Mouse (Mus musculus) midbrain, embryonic 11.5 days (tissue): ENCODE measurements around the gene Pdpn. TPM values are rescaled to one million over a fixed set of nuclear protein-coding genes. Genes with fewer than 3 reads are reported as not detected.
"Not testable (repeated sequence)": the region's sequence is repeated elsewhere in the genome, so short reads cannot be mapped to it uniquely, and the experiment has no call there.

Source experiments
- ATAC-seq: fragments of 200-750 bp; cut with Nextera tagmentation; 2 replicates; pipeline ENCODE4 v1.8.0; 2017; ENCODE audit warnings: moderate TSS enrichment, moderate library complexity; ENCODE audit not compliant: low FRiP score
- DNase-seq: peaks from one replicate; pipeline ENCODE4 v3.0.0; 2015; ENCODE audit warnings: low spot score; ENCODE audit errors: missing footprints
- H3K27ac ChIP-seq: fragments of 300-500 bp; sonication (generic); 2 replicates; pipeline ENCODE4 v1.5.1; 2014; ENCODE audit warnings: low read depth, low read length
- H3K27me3 ChIP-seq: fragments of 300-500 bp; sonication (generic); 2 replicates; pipeline ENCODE4 v1.6.1; 2014; ENCODE audit warnings: mild to moderate bottlenecking, low read length, moderate library complexity, mixed read lengths; ENCODE audit not compliant: control insufficient read depth, insufficient read depth
- H3K36me3 ChIP-seq: fragments of 300-500 bp; sonication (generic); 2 replicates; pipeline ENCODE4 v1.6.1; 2014; ENCODE audit warnings: mild to moderate bottlenecking, low read length, moderate library complexity, mixed read lengths; ENCODE audit not compliant: control insufficient read depth, insufficient read depth
- H3K4me1 ChIP-seq: fragments of 300-500 bp; sonication (generic); 2 replicates; pipeline ENCODE4 v1.6.1; 2014; ENCODE audit warnings: low read length; ENCODE audit not compliant: control insufficient read depth, insufficient read depth
- H3K4me2 ChIP-seq: fragments of 300-500 bp; sonication (generic); 2 replicates; pipeline ENCODE4 v1.6.1; 2014; ENCODE audit warnings: mild to moderate bottlenecking, moderate library complexity
- H3K4me3 ChIP-seq: fragments of 300-500 bp; sonication (generic); 2 replicates; pipeline ENCODE4 v1.5.1; 2014; ENCODE audit warnings: low read depth, low read length
- H3K9ac ChIP-seq: fragments of 300-500 bp; sonication (generic); 2 replicates; pipeline ENCODE4 v1.6.1; 2014; ENCODE audit warnings: low read length
- H3K9me3 ChIP-seq: fragments of 300-500 bp; sonication (generic); 2 replicates; pipeline ENCODE4 v1.6.1; 2016; ENCODE audit warnings: low read length; ENCODE audit not compliant: control insufficient read depth
- WGBS: fragments of 180-500 bp; shearing (Covaris S2); extraction: QIAGEN DNeasy Blood & Tissue Kit; methylation state at CpG from one replicate; pipeline ENCODE4 v1.1.7; 2014; 5-methylcytosine and 5-hydroxymethylcytosine counted together
- polyA plus RNA-seq: library from polyadenylated mRNA; unstranded; fragments of >200 nt; fragmentation: Nextera tagmentation; extraction: Ambion mirVana; gene quantifications from 2 replicates; pipeline ENCODE4 v1.2.1, GENCODE M21; 2014

Gene Pdpn
- 119 and 125 TPM in 2 replicates for polyA plus RNA-seq

DNA sequence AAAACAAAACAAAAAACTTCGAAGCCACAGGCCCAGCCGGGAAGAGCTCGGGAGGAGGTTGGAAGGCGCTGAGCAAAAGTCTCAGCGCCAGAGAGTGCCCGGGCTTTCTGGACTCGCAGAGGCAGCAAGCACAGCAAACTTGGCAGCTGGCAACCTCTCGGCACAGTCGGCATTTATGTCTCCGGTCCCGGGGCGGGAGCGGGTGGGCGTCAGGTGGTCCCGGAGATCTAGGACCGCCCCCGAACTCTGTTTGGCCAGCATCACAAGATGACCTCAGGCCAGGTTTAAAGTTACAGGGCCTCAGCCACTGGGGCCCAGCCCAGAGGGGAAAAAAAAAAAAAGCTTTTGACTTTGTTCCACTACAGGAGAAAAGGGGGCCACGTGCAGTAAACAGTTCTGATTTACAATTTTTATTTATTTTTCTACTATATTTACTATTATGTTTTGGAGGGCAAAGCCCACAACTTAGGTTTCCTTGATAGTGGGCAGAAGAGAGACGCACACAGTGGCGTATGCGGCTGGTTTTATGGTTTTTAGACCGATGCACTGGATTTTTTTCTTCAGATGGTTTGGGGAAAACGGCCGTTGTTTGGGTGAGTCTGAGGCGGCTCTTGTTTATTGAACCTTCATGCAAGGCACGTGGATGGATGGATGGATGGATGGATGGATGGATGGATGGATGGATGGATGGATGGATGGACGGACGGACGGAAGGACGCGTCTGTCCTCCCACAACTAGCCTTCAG is at the start of gene Pdpn:
Pdpn (minus strand) TSS at position 240 of the 746 bp plus-strand sequence.
- peak within 1 kb of the TSS; percentile 49 for H3K4me3 ChIP-seq
- H3K27ac ChIP-seq, result no peak within 1 kb of the TSS
- WGBS, result under 1% methylated on average over 31 of the region's 31 CpGs
- peak within 1 kb of the TSS; percentile 70 for H3K4me2 ChIP-seq
- H3K27me3 ChIP-seq, result no peaks in the 10 kb centered on the region
- H3K4me1 ChIP-seq, result peaks cover 20% of the 10 kb centered on the region; the same call in 1 of the 2 replicates
- ATAC-seq (peak; percentile 80), DNase-seq (peak; percentile 96)
- peak within 1 kb of the TSS; percentile 76 for H3K9ac ChIP-seq
- H3K36me3 ChIP-seq, result no peaks in the 10 kb centered on the region
- H3K9me3 ChIP-seq, result no peaks in the 10 kb centered on the region

DNA sequence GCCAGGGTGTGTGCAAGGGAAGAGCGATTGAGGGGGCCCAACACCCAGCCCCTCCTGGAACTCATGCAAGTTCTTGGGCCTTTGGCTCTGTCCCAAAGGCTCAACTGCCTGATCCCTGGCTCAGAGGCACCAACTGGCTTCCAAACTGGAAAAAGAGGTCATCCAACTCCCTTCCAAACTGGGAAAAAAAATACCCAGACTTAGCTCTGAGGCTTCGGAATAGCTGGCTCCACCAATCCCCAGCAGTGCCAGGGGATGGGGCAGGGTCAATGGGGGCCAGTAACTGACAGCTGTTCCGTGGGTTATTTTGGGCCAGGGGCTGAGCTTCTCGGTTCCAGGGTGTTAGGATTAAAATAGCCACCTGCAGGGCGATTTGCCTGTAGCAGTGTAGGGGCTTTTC is 49.3 kb upstream of the Pdpn start:
- WGBS, result 24% methylated on average over 5 of the region's 5 CpGs

DNA sequence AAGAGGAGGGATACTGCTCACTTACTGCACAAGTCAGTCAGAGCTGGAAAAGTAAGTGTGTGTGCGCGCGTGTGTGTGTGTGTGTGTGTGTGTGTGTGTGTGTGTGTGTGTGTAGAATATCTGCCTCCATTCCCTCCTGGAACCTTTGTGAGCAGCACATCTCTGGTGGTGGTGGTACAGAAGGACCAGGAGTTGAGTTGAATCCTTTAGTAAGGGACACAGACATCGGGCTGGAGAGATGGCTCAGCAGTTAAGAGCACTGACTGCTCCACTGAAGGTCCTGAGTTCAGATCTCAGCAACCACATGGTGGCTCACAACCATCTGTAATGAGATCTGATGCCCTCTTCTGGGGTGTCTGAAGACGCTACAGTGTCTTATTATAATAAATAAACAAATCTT is 46.1 kb upstream of the Pdpn start:
- not testable (repeated sequence) for H3K9me3 ChIP-seq, H3K9ac ChIP-seq, H3K36me3 ChIP-seq, H3K4me2 ChIP-seq, ATAC-seq, DNase-seq, H3K27ac ChIP-seq, H3K4me3 ChIP-seq
- H3K27me3 ChIP-seq, result peaks cover 26% of the 10 kb centered on the region
- 89% methylated on average over 5 of the region's 5 CpGs for WGBS
- H3K4me1 ChIP-seq, result peaks cover 11% of the 10 kb centered on the region

More for the DNA sequence above, 49.3 kb upstream of the Pdpn start:
- Histone ChIP-seq H3K27ac (no peak overlapping the region), H3K9me3 (no peaks in the 10 kb centered on the region), H3K9ac (no peak overlapping the region), H3K4me1 (peaks cover 11% of the 10 kb centered on the region), H3K36me3 (no peaks in the 10 kb centered on the region), H3K4me3 (no peak overlapping the region), H3K27me3 (peaks cover 39% of the 10 kb centered on the region), H3K4me2 (no peak overlapping the region)
- ATAC-seq (no peak), DNase-seq (no peak)

DNA sequence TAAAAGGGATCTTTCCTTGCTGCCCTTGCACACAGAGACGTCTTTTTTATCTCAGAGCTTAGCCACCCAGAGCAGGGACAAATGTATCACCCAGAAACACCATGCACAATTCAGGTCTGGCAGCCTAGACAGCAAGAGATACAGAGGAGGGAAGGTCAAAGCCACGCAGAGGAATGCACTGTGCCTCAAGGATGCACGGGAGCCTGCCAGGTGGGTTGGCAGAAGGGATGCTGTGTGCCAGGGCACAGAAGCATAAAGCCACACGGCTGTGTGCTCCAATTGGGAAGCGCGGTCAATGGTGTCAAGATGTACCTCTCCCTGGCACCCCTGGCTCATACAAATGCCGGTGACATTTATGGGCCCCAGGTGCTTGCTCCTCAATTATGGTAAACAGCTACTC is 42.1 kb upstream of the Pdpn start:
- H3K27me3 ChIP-seq, result no peaks in the 10 kb centered on the region
- H3K9me3 ChIP-seq, result no peaks in the 10 kb centered on the region
- no peak overlapping the region for H3K27ac ChIP-seq
- no peak for ATAC-seq
- H3K4me3 ChIP-seq, result no peak overlapping the region
- no peak overlapping the region for H3K4me2 ChIP-seq
- no peaks in the 10 kb centered on the region for H3K36me3 ChIP-seq
- no peak for DNase-seq
- H3K4me1 ChIP-seq, result no peaks in the 10 kb centered on the region
- 90% methylated on average over 7 of the region's 7 CpGs for WGBS
- H3K9ac ChIP-seq, result no peak overlapping the region

- no peak for ATAC-seq
Observed at GRCm38 (mm10) chr4:143339808-143340207, 40.4 kb upstream of the Pdpn start.

DNA sequence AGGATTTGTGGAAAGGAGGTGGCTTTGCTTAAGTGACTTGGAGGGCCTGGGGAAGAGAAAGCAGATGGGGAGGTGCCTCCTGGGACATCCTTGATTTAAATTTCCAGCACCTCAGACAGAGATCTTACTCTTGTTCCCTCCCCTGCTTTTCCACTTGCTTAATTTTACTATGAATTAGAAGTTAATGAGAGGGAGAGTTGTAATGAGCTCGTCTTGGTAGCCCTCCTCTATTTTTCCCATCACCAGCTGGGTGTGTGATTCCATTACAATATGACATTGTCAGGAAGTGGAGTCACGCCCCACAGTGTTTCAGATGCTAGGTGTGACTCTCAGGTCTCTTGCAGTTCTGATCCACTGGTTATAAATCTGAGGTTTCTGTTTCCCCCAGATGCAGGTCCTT is 36.7 kb upstream of the Pdpn start:
- ATAC-seq (no peak), DNase-seq (no peak)
- Histone ChIP-seq H3K4me1 (no peaks in the 10 kb centered on the region), H3K27me3 (no peaks in the 10 kb centered on the region), H3K4me2 (no peak overlapping the region), H3K36me3 (no peaks in the 10 kb centered on the region), H3K9ac (no peak overlapping the region), H3K4me3 (no peak overlapping the region), H3K9me3 (no peaks in the 10 kb centered on the region), H3K27ac (no peak overlapping the region)
- 67% methylated on average over 2 of the region's 2 CpGs for WGBS

More at GRCm38 (mm10) chr4:143339808-143340207, 40.4 kb upstream of the Pdpn start:
- Histone ChIP-seq H3K27ac (no peak overlapping the region), H3K4me1 (no peaks in the 10 kb centered on the region), H3K27me3 (no peaks in the 10 kb centered on the region), H3K36me3 (no peaks in the 10 kb centered on the region), H3K9me3 (no peaks in the 10 kb centered on the region), H3K4me3 (no peak overlapping the region), H3K9ac (no peak overlapping the region), H3K4me2 (no peak overlapping the region)
- DNase-seq, result no peak
- whole genome bisulfite sequencing, result 85% methylated on average over 13 of the region's 13 CpGs

- Histone ChIP-seq H3K9ac (no peak overlapping the region), H3K36me3 (no peaks in the 10 kb centered on the region), H3K27ac (no peak overlapping the region), H3K9me3 (no peaks in the 10 kb centered on the region), H3K4me2 (no peak overlapping the region), H3K4me1 (no peaks in the 10 kb centered on the region), H3K27me3 (no peaks in the 10 kb centered on the region), H3K4me3 (no peak overlapping the region)
- no peak for ATAC-seq
- 91% methylated on average over 17 of the region's 17 CpGs for WGBS
- no peak for DNase-seq
Observed at GRCm38 (mm10) chr4:143334995-143335394, 35.6 kb upstream of the Pdpn start.

GRCm38 (mm10) chr4:143334145-143334544 is 34.8 kb upstream of the Pdpn start:
- H3K9ac ChIP-seq, result no peak overlapping the region
- H3K4me1 ChIP-seq, result no peaks in the 10 kb centered on the region
- H3K9me3 ChIP-seq, result no peaks in the 10 kb centered on the region
- H3K27ac ChIP-seq, result no peak overlapping the region
- no peaks in the 10 kb centered on the region for H3K27me3 ChIP-seq
- H3K4me3 ChIP-seq, result no peak overlapping the region
- no peak overlapping the region for H3K4me2 ChIP-seq
- no peaks in the 10 kb centered on the region for H3K36me3 ChIP-seq
- ATAC-seq (no peak), DNase-seq (no peak)
- 48% methylated on average over 5 of the region's 5 CpGs for WGBS

GRCm38 (mm10) chr4:143331787-143332186 is 32.4 kb upstream of the Pdpn start:
- DNase-seq (no peak), ATAC-seq (no peak)
- Histone ChIP-seq H3K4me1 (no peaks in the 10 kb centered on the region), H3K9me3 (no peaks in the 10 kb centered on the region), H3K27me3 (no peaks in the 10 kb centered on the region), H3K27ac (no peak overlapping the region), H3K4me3 (no peak overlapping the region), H3K36me3 (no peaks in the 10 kb centered on the region), H3K4me2 (no peak overlapping the region), H3K9ac (no peak overlapping the region)
- 92% methylated on average over 1 of the region's 1 CpGs for WGBS
